Mouse (Mus musculus): Measurements from ENCODE around the gene Cdkal1.

GRCm38 (mm10) chr13:29371466-29371771 is 484.1 kb downstream of the Cdkal1 start:
- TF ChIP-seq USF1 (IDR thresholded peaks at IDR 0.05; ENCODE audit: low read depth) (no peak), CTCF (IDR thresholded peaks at IDR 0.05; ENCODE audit: control insufficient read depth, insufficient read depth, insufficient read length) (no peak), CEBPB (IDR thresholded peaks at IDR 0.05; ENCODE audit: low read depth) (no peak), MAX (IDR thresholded peaks at IDR 0.05) (no peak), MYOG (IDR thresholded peaks at IDR 0.05; ENCODE audit: control insufficient read depth, extremely low read depth, insufficient read length) (no peak)
